Mouse (Mus musculus) right cerebral cortex, adult 2 months (tissue): ENCODE data around the gene Tab1.

Experiments
- DNase-seq, 2 experiments: peaks; one replicate each; pipeline ENCODE4 v3.0.0; 2021 to 2022; ENCODE audit warnings: low spot score in 2 of 2

Gene Tab1

DNA sequence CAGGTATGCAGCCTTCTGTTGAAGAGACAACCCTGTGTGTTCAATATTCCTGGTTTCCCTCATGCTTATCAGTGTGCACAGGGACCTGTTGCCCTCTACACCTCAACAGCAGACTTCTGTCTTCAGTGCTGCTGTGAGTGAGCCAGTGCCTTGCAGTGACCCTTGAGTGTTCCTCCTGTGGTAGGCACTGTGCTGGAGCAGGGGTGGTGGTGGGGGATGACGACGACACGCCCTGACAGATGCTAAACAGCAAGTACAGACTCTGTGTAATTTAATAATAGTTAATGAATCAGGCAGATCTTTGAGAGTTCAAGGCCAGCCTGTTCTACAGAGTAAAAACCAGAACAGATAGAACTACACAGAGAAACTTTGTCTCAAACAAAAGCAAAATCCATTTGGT lies 3.7 kb downstream of the Tab1 start:
- no peak for DNase-seq

DNA sequence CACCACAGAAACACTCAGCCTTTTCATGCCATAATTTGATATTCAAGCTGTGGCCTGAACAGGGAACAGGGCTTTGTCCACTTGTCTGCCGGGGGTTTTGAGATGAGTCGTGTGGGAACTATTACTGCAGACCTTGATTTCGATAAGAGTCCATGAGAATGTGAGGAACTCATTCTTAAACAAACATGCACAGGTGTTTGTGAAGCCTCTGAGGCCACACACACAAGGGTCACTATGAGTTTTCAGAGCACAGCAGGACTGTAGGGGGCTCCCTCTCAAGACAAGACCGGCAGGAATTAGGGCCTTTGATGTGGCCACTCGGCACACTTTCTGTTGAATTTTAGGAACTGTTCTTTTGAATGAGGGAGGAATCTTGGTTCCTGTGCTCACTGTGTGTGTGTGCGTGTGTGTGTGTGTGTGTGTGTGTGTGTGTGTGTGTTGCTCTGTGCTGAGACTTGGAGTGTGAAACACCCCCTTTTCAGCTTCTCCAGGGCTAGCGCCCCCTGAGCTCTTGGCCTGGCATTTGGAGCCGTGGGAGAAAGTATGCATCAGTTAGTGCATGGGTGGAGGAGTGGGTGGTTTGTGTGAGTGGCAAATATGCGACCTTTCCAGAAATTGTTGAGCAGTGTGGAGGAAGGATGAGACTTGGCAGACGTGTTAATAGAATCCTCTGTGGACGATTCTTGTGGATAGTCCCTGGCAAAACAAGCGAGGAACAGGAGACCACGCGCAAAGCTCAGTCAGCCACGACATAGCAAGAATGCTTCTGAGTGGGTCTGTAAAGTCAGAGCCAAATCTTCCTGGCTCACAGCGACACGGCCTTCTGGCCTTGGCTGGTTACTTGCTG lies 5.2 kb downstream of the Tab1 start:
- DNase-seq, result peak; percentile 85 to 87

- DNase-seq, result no peak
Measured at GRCm38 (mm10) chr15:80140302-80140701, 7.4 kb downstream of the Tab1 start.

- no peak for DNase-seq
Measured at GRCm38 (mm10) chr15:80140878-80141277, 8.0 kb downstream of the Tab1 start.

DNA sequence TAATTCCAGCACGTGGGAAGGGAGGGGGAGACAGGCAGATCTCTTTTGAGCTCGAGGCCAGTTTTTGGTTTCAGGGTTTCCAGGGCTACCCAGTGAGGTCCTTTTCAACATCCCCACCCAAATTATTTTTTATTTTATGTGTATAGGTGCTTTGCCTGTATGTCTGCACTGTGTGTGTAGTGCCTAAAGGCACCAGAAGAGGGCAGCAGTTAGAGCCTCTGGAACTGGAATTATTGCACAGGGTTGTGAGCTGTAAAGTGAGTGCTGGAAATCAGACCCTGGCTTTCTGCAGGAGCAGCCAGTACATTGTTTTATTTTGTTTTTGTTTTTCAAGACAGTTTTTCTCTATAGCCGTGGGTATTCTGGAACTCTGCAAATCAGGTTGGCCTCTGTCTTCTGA lies 9.2 kb downstream of the Tab1 start:
- DNase-seq, result no peak

DNA sequence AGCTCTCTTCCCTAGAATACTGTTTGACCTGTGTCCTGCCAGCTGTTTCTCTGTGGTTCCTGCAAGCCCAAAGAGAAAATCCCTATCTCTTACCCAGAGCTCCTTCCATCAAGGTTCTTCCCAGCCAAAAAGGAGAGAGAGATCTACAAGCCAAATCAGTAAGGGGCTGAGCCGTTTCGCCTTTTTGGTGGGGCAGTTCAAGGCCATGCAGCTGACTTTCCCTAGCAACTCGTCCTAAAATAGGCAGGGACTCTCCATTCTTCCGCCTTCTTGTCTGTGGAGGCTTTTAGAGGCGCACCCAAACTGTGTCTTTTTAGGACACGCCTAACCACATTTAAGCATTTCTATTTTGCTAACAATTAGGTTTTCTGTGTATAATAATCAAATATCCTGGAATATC lies 10.8 kb downstream of the Tab1 start:
- DNase-seq, result no peak

DNA sequence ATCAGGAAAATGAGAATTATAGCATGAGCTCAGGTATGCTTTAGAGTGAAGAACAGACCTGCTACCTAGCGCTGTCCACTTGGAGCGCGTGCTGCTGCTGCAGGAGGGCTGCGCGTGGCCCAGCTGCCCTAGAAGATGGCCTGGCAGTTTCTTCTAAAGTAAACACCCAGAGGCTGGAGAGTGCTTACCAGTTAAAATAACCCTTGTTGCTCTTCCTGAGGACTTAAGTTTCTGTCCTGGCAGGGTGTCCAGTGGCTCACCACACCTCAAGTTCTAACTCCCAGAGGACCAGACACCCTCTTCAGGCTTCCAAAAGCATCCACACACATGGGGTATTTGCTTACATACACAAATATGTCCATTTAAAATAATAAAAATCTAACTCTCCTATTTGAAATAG lies 12.5 kb downstream of the Tab1 start:
- DNase-seq, result no peak

GRCm38 (mm10) chr15:80146153-80146552 lies 13.2 kb downstream of the Tab1 start:
- DNase-seq, result no peak

DNA sequence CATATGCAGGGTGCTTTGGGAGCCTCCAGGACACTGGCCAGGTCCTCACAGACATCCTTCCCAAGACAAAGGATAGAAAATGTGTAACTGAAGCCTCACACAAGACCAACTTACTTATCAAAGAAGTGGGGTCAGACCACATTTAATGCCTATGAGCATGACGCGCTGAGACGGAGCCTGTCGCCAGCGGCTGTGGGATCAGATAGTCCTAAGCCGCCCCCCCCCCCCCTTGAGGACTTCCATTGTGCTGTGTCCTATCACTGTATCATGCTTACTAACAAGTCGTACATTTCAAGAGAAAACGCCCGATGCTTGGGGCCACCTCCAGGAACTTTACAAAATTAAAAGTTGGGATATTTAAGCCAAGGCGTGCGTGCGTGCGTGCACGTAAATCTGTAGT lies 14.2 kb downstream of the Tab1 start:
- no peak for DNase-seq

GRCm38 (mm10) chr15:80147511-80147910 lies 14.6 kb downstream of the Tab1 start:
- DNase-seq, result no peak

- DNase-seq, result no peak
Measured at GRCm38 (mm10) chr15:80148565-80148964, 15.6 kb downstream of the Tab1 start.

- no peak for DNase-seq
Measured at GRCm38 (mm10) chr15:80149517-80149916, 16.6 kb downstream of the Tab1 start.

- no peak for DNase-seq
Measured at GRCm38 (mm10) chr15:80152663-80153062, 19.7 kb downstream of the Tab1 start.

GRCm38 (mm10) chr15:80153757-80154156 lies 20.8 kb downstream of the Tab1 start:
- no peak for DNase-seq

- no peak for DNase-seq
Measured at GRCm38 (mm10) chr15:80155707-80156106, 22.8 kb downstream of the Tab1 start.

DNA sequence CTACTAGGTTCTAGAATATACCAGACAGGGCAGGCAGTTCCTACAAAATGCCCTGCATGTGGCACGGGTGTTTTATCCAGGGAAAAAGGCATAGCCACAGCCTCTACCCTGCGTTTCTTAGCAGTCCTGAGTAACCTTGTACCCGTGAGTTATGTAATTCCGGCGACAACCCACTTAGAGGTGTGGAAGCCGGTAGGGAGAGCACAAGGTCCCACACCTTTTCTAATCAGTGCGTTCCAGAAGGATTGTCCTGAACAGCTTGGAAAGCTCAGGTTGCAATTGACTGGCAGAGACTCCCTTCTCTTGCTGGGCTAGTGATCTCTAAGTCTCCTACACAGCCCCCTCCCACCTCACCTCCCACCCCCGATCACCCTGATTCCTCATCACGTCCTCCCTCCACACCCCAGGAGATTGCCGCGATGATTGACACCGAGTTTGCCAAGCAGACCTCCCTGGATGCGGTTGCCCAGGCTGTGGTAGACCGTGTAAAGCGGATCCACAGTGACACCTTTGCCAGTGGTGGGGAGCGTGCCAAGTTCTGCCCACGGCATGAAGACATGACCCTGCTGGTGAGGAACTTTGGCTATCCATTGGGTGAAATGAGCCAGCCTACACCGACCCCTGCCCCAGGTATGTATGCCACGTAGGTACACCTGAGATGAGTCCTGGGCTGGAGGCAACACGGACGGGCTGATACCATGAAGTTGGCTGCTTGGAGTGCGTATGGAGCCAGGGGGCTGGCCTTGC lies 24.4 kb downstream of the Tab1 start:
- DNase-seq, result no peak

- no peak for DNase-seq
Measured at GRCm38 (mm10) chr15:80158001-80158706, 25.2 kb downstream of the Tab1 start.

GRCm38 (mm10) chr15:80158707-80159090 lies 25.8 kb downstream of the Tab1 start:
- DNase-seq, result no peak

DNA sequence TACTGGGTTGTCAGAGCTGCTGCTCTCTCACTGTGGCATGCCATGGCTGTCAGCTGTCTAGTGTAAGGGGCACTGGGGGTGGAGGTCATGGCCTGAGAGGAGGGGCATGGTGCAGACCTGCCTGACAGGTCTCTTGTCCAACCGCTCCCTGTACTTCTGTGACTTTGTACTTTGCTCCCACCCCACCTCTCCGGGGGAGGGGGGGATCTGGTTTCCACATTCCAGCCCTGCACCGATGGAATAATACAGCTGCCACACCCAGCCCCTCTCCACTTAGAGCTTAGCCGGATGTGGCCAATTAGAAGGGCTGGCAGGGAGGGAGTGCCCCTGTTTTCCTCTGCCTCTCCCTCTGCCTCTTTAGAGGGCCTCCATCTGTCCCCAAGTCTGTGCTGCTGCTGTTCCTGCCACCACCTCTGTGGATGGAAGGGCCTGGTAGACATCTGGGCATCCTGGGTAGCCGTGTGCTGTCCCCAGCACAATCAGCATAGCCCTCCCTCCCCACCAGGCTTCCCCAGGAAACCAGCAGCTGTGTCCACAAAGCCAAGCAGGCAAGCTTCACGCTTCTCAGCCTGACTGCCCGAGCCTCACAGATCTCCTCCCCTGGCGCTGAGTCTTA lies 26.5 kb downstream of the Tab1 start:
- no peak for DNase-seq

GRCm38 (mm10) chr15:80160223-80160622 lies 27.3 kb downstream of the Tab1 start:
- DNase-seq, result no peak

- no peak for DNase-seq
Measured at GRCm38 (mm10) chr15:80160726-80161125, 27.8 kb downstream of the Tab1 start.

- DNase-seq, result no peak
Measured at GRCm38 (mm10) chr15:80161199-80161598, 28.3 kb downstream of the Tab1 start.
